Mouse (Mus musculus) MEL (cell line): Measurements from ENCODE around the gene Prrg2. TPM values are rescaled to one million over a fixed set of nuclear protein-coding genes. Genes with fewer than 3 reads are reported as not detected.

Source experiments
- DNase-seq: peaks from one replicate; pipeline ENCODE4 v3.0.0; 2011; ENCODE audit warnings: low read depth, low spot score
- H3K27ac ChIP-seq: 2 replicates; pipeline ENCODE4 v1.5.1; 2012; ENCODE audit warnings: low read depth, mild to moderate bottlenecking, control low read depth, low read length, moderate library complexity; ENCODE audit not compliant: control insufficient read depth
- H3K27me3 ChIP-seq, 2 experiments: fragments of 150-350 bp in 1 of 2; sonication (generic) in 1 of 2; 2 replicates each; pipeline ENCODE4 v1.6.1; 2012; ENCODE audit warnings: low read length in 2 of 2, mild to moderate bottlenecking in 2 of 2, improper control_type of control experiment in 1 of 2, moderate library complexity in 1 of 2; ENCODE audit not compliant: insufficient read depth in 2 of 2, control insufficient read depth in 1 of 2
- H3K36me3 ChIP-seq, 2 experiments: 2 replicates each; pipeline ENCODE4 v1.6.1; 2012 to 2014; ENCODE audit warnings: low read length in 2 of 2, improper control_type of control experiment in 1 of 2, inconsistent platforms in 1 of 2, mild to moderate bottlenecking in 1 of 2; ENCODE audit not compliant: insufficient read depth in 2 of 2, control insufficient read depth in 1 of 2
- H3K4me1 ChIP-seq, 2 experiments: fragments of 150-350 bp in 1 of 2; sonication (generic) in 1 of 2; 2 replicates each; pipeline ENCODE4 v1.6.1; 2012; ENCODE audit warnings: low read length in 2 of 2, improper control_type of control experiment in 1 of 2, mild to moderate bottlenecking in 1 of 2; ENCODE audit not compliant: insufficient read depth in 2 of 2, control insufficient read depth in 1 of 2
- H3K4me3 ChIP-seq, 2 experiments: fragments of 150-350 bp in 1 of 2; sonication (generic) in 1 of 2; 2 replicates each; pipeline ENCODE4 v1.5.1; 2012; ENCODE audit warnings: low read depth in 2 of 2, low read length in 2 of 2, mild to moderate bottlenecking in 2 of 2, moderate library complexity in 2 of 2, control low read depth in 1 of 2, improper control_type of control experiment in 1 of 2; ENCODE audit not compliant: control insufficient read depth in 1 of 2, insufficient read depth in 1 of 2
- H3K79me2 ChIP-seq: 2 replicates; pipeline ENCODE4 v1.6.1; 2012; ENCODE audit warnings: mild to moderate bottlenecking, low read length, moderate library complexity; ENCODE audit not compliant: control insufficient read depth, poor library complexity, insufficient read depth
- H3K9ac ChIP-seq: 2 replicates; pipeline ENCODE4 v1.6.1; 2012; ENCODE audit warnings: low read depth, mild to moderate bottlenecking, control low read depth, low read length, moderate library complexity; ENCODE audit not compliant: control insufficient read depth, poor library complexity, severe bottlenecking
- H3K9me3 ChIP-seq: fragments of 150-350 bp; sonication (generic); replicated peaks from 2 replicates; pipeline ENCODE4 v1.6.1; 2012; ENCODE audit warnings: mild to moderate bottlenecking, low read length, improper control_type of control experiment, moderate library complexity; ENCODE audit not compliant: insufficient read depth
- BHLHE40 ChIP-seq: IDR thresholded peaks from 2 replicates; pipeline ENCODE4 v1.6.1; 2012; ENCODE audit warnings: low read depth, mild to moderate bottlenecking, inconsistent platforms, low read length, improper control_type of control experiment, borderline replicate concordance
- HCFC1 ChIP-seq: IDR thresholded peaks from 2 replicates; pipeline ENCODE4 v1.6.1; 2012; ENCODE audit warnings: low read depth, mild to moderate bottlenecking, inconsistent platforms, low read length, improper control_type of control experiment, moderate library complexity
- JUND ChIP-seq: IDR thresholded peaks from 2 replicates; pipeline ENCODE4 v1.6.1; 2011; ENCODE audit warnings: low read depth, mild to moderate bottlenecking, improper control_type of control experiment, low read length
- MAFK ChIP-seq: IDR thresholded peaks from 2 replicates; pipeline ENCODE4 v1.6.1; 2011; ENCODE audit warnings: low read depth, mild to moderate bottlenecking, low read length, improper control_type of control experiment, borderline replicate concordance
- MXI1 ChIP-seq: IDR thresholded peaks from 2 replicates; pipeline ENCODE4 v1.6.1; 2011; ENCODE audit warnings: mild to moderate bottlenecking, low read depth, low read length, improper control_type of control experiment
- MYC ChIP-seq: IDR thresholded peaks from 2 replicates; pipeline ENCODE4 v1.6.1; 2011; ENCODE audit warnings: low read depth, mild to moderate bottlenecking, low read length, improper control_type of control experiment, moderate library complexity
- POLR2A ChIP-seq, 2 experiments: IDR thresholded peaks; 2 replicates each; pipeline ENCODE4 v1.6.1; 2011 to 2012; ENCODE audit warnings: low read length in 2 of 2, mild to moderate bottlenecking in 2 of 2, control low read depth in 1 of 2, improper control_type of control experiment in 1 of 2, low read depth in 1 of 2, moderate library complexity in 1 of 2; ENCODE audit not compliant: control insufficient read depth in 1 of 2, insufficient read depth in 1 of 2, poor library complexity in 1 of 2
- RAD21 ChIP-seq: IDR thresholded peaks from 2 replicates; pipeline ENCODE4 v1.6.1; 2011; ENCODE audit warnings: mild to moderate bottlenecking, low read depth, low read length, improper control_type of control experiment
- RCOR1 ChIP-seq: IDR thresholded peaks from 2 replicates; pipeline ENCODE4 v1.6.1; 2012; ENCODE audit warnings: low read depth, mild to moderate bottlenecking, inconsistent platforms, low read length, improper control_type of control experiment
- USF1 ChIP-seq: IDR thresholded peaks from 2 replicates; pipeline ENCODE4 v1.6.1; 2014; ENCODE audit warnings: low read depth, mild to moderate bottlenecking, inconsistent platforms, low read length, improper control_type of control experiment, moderate library complexity
- polyA plus RNA-seq, 2 experiments: library from polyadenylated mRNA; stranded (reverse) in 1 of 2; unstranded in 1 of 2; fragments of >175 nt in 1 of 2; fragments of >200 nt in 1 of 2; gene quantifications; 2 replicates each; pipeline versions ENCODE4 v1.2.1 to v1.2.4; 2012; ENCODE audit warnings: low replicate concordance in 2 of 2, low read depth in 1 of 2; ENCODE audit not compliant: insufficient read length in 2 of 2, insufficient read depth in 1 of 2, missing spikeins in 1 of 2
- total RNA-seq: library from RNA; depleted of rRNA; stranded (reverse); fragments of 300-350 nt; gene quantifications from 2 replicates; pipeline ENCODE4 v1.2.3, GENCODE M21; 2012

Gene Prrg2
- total and polyA plus RNA-seq, 3 experiments = 7.5 to 16.9 TPM; not detected in 1

GRCm38 (mm10) chr7:45094121-45094520 is 31.6 kb upstream of the Prrg2 start:
- H3K27ac ChIP-seq = no peak overlapping the region
- TF ChIP-seq RAD21 (no peak), MYC (no peak), MXI1 (no peak), MAFK (no peak), HCFC1 (no peak)
- H3K4me1 ChIP-seq = peaks cover 5 to 21% of the 10 kb centered on the region in 2 experiments
- no peaks in the 10 kb centered on the region for H3K9me3 ChIP-seq
- no peak overlapping the region for H3K9ac ChIP-seq
- no peak overlapping the region for H3K4me3 ChIP-seq
- H3K79me2 ChIP-seq = no peaks in the 10 kb centered on the region; the same call in 1 of the 2 replicates
- no peaks in the 10 kb centered on the region for H3K27me3 ChIP-seq
- DNase-seq = no peak
- peaks cover 0 to 12% of the 10 kb centered on the region in 2 experiments; a peak in 2 of 4 replicates for H3K36me3 ChIP-seq

- Histone ChIP-seq H3K9ac (no peak overlapping the region), H3K36me3 (peaks cover 0 to 12% of the 10 kb centered on the region in 2 experiments; a peak in 2 of 4 replicates), H3K9me3 (no peaks in the 10 kb centered on the region), H3K27ac (no peak overlapping the region), H3K79me2 (no peaks in the 10 kb centered on the region; the same call in 1 of the 2 replicates), H3K4me3 (no peak overlapping the region), H3K27me3 (no peaks in the 10 kb centered on the region), H3K4me1 (peaks cover 5 to 20% of the 10 kb centered on the region in 2 experiments)
- DNase-seq = peak; percentile 36
- no peak for TF ChIP-seq MYC
- no peak for TF ChIP-seq MAFK
- no peak for TF ChIP-seq RCOR1
- no peak for TF ChIP-seq JUND
Observed at GRCm38 (mm10) chr7:45093516-45093905, 31.0 kb upstream of the Prrg2 start.

- no peaks in the 10 kb centered on the region; the same call in 1 of the 2 replicates for H3K79me2 ChIP-seq
- no peaks in the 10 kb centered on the region for H3K9me3 ChIP-seq
- TF ChIP-seq MAFK = no peak
- TF ChIP-seq BHLHE40 = no peak
- no peak for TF ChIP-seq POLR2A (IDR thresholded peaks at IDR 0.05; ENCODE audit: control insufficient read depth in 1 of 2, insufficient read depth in 1 of 2, low read depth in 1 of 2, low read length in 2 of 2, poor library complexity in 1 of 2)
- no peak for TF ChIP-seq USF1
- H3K36me3 ChIP-seq = peaks cover 0 to 12% of the 10 kb centered on the region in 2 experiments; a peak in 2 of 4 replicates
- H3K9ac ChIP-seq = peak overlapping the region; percentile 49
- no peaks in the 10 kb centered on the region for H3K27me3 ChIP-seq
- H3K27ac ChIP-seq = no peak overlapping the region
- no peak for DNase-seq
- H3K4me3 ChIP-seq = peak overlapping the region; percentile 19 to 35; a peak in 3 of 4 replicates
- peaks cover 3 to 16% of the 10 kb centered on the region in 2 experiments for H3K4me1 ChIP-seq
Observed at GRCm38 (mm10) chr7:45092828-45093515, 30.5 kb upstream of the Prrg2 start.
